ENCODE assay signal across 8 mouse cellular contexts in the genomic region with DNA sequence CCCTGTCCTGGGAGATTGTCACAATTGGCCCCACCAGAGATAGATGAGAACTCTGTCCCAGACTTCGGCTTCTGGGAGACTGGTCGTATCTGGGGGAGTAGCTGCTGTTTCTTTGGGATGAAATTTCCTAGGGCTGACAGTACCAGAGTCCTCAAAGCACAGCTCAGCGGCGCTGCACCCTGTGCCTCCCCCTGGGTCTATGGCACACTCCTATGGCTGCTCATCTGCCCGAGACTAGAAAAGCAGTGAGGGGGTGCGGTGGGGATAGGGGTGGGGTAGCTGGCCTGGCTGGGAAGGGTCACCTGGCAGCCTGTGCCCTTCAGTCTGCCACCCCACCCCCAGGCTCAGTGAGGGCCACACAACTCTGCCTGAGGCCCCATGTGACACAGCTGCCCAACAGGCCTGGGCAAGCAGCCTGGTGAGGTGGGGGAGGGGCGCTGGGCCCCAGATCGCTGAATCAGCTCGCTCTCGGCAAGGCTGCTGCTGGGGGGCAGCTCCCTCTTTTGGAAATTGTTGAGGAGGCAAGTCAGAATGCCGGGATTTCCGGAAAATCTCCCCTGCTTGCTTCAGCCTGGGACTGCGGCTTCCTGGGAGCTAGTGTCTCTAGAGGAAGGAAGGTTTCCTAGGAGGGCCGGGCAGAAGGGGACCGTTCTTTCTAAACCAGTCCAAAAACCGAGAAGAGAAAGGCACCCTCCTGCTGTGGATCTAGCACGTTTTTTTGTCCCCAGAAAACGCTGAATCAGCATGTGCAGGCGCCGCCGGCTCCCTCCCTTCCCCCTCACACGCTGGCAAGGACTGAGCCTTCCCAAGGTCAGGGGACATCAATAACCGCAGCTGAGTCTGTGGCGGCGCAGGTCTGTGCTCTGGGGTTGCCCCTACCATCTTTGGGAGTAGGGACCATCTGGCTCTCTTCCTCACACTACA. TPM values are rescaled to one million over a fixed set of nuclear protein-coding genes. Genes with fewer than 3 reads are reported as not detected.
DNase-seq lines count a peak whose midpoint lies in the region; ATAC-seq lines count a peak whose summit lies in the region.

No protein-coding gene starts in this region.

- H3K27ac ChIP-seq in intestine, embryonic 15.5 days, result peak overlapping the region; percentile 87

- peak overlapping the region; percentile 91 for H3K4me3 ChIP-seq in megakaryocyte, embryonic 14.5 days (replicated peaks)
- H3K4me3 ChIP-seq in intestine, embryonic 15.5 days (replicated peaks), result peak overlapping the region; percentile 27

- 8% methylated on average over 25 of the region's 25 CpGs for WGBS in intestine, embryonic 15.5 days

- peak overlapping the region; percentile 44 for H3K9ac ChIP-seq in intestine, embryonic 15.5 days

- peak overlapping the region; percentile 69 for H3K4me2 ChIP-seq in intestine, embryonic 15.5 days (replicated peaks)

- H3K9me3 ChIP-seq in megakaryocyte, embryonic 14.5 days, result peaks cover 9% of the 10 kb centered on the region
- H3K9me3 ChIP-seq in intestine, embryonic 15.5 days, result no peaks in the 10 kb centered on the region

- no peak; the same call in 1 of the 2 replicates for ATAC-seq in megakaryocyte, adult 5-6 weeks (ENCODE audit: poor library complexity, severe bottlenecking)
- ATAC-seq in intestine, embryonic 15.5 days, result peak; percentile 80
- ATAC-seq in megakaryocyte progenitor cell, adult 5-6 weeks (replicated peaks; ENCODE audit: poor library complexity), result peak; percentile 71

- peaks cover 78% of the 10 kb centered on the region for H3K36me3 ChIP-seq in megakaryocyte, embryonic 14.5 days (replicated peaks; ENCODE audit: low read length)
- no peaks in the 10 kb centered on the region; the same call in 1 of the 2 replicates for H3K36me3 ChIP-seq in intestine, embryonic 15.5 days

- intact Hi-C loops in left cerebral cortex, postnatal 10 days (cut with DNase I), result loop anchor here (5.0 kb wide), 1 partner anchor 41 kb away; no protein-coding TSS in a partner anchor

- H3K4me1 ChIP-seq in megakaryocyte, embryonic 14.5 days, result peaks cover 97% of the 10 kb centered on the region
- peaks cover 25% of the 10 kb centered on the region for H3K4me1 ChIP-seq in intestine, embryonic 15.5 days (replicated peaks)

- peak; percentile 63 for DNase-seq in embryo, embryonic 11.5 days (ENCODE audit: low read depth, low spot score)
- DNase-seq in gastrocnemius, postnatal 25 days, result peak; percentile 91
- peak; percentile 84 to 92 for DNase-seq in left cerebral cortex, postnatal 10 days (ENCODE audit: extremely low spot score in 1 of 2, low spot score in 2 of 2)
- peak; percentile 87 for DNase-seq in right cerebral cortex, postnatal 4 days

- H3K27me3 ChIP-seq in megakaryocyte, embryonic 14.5 days (replicated peaks), result no peaks in the 10 kb centered on the region
- H3K27me3 ChIP-seq in intestine, embryonic 15.5 days (replicated peaks), result no peaks in the 10 kb centered on the region

RNA-seq across cellular contexts. Expression of gene Nacc2, which starts 9.9 kb away (rescaled TPM):
- polyA plus RNA-seq in megakaryocyte, embryonic 14.5 days (2012; ENCODE audit: insufficient read depth, low replicate concordance), result 63.1 and 124 TPM in 2 replicates
- 2.1 and 3.0 TPM in 2 replicates for total RNA-seq in megakaryocyte, adult 5-6 weeks (2015)
- 1.7 and 3.6 TPM in 2 replicates for total RNA-seq in megakaryocyte, adult 5-6 weeks (2017)
- total RNA-seq in gastrocnemius, postnatal 25 days (2021), result 10 to 100 TPM; 18.2 to 23.7 TPM
- 14.4 and 16.9 TPM in 2 replicates for polyA plus RNA-seq in intestine, embryonic 15.5 days (2015; fragmentation: Nextera tagmentation; extraction: Ambion mirVana)
- total RNA-seq in left cerebral cortex, postnatal 10 days (2021), result 10 to 100 TPM; 45.6 to 46.4 TPM
- total RNA-seq in megakaryocyte progenitor cell, adult 5-6 weeks (2015), result 1.1 and 1.2 TPM in 2 replicates
- total RNA-seq in megakaryocyte progenitor cell, adult 5-6 weeks (2017), result 0.67 and 1.2 TPM in 2 replicates

Comparison
In these comparisons a context has a peak if more than half of its experiments do, and no peak if none do; other contexts are left out.
1. RNA of gene Nacc2, which starts 9.9 kb away (total RNA-seq): 45.6 to 46.4 TPM in left cerebral cortex, postnatal 10 days and 18.2 to 23.7 TPM in gastrocnemius, postnatal 25 days; 1.7 to 3.6 TPM in megakaryocyte, adult 5-6 weeks and 0.67 to 1.2 TPM in megakaryocyte progenitor cell, adult 5-6 weeks; every median in the first group is over 4 times any median in the second.
2. Peak in every context shown above with its lines, with median percentiles within 50 percentile points of each other: DNase-seq.